12 mouse cellular contexts compared by ENCODE assay signal in the genomic region with DNA sequence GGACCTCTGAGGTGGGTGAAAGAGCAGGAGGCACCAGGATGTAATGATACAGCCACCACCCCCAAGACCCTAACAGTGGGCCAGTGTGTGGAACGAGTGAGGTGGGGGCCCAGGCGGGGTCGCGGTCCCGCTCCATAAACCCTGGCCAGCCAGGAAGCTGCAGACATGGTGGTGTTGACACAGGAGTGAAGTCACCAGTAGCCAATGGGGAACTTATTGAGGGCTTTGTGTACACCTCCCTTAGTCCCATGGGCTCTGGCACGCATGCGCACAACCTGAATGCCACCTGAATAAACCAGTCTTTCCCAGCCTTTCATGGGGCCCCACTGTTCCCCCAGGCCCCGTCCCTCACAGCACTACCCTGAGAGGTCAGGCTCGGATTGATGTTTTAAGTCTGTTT. TPM values are rescaled to one million over a fixed set of nuclear protein-coding genes. Genes with fewer than 3 reads are reported as not detected.
DNase-seq lines count a peak whose midpoint lies in the region; ATAC-seq and TF ChIP-seq lines count a peak whose summit lies in the region.
"Had no signal": no experiment of that assay in that cellular context is flagged by ENCODE, and none has a peak within 500 bp of the region (broad histone marks: within the 10 kb centered on the region; RNA-seq: fewer than 3 reads in every experiment).

No protein-coding gene starts in this region.

- H3K4me1 ChIP-seq in lung, embryonic 14.5 days (ENCODE audit: insufficient read depth) = peaks cover 69% of the 10 kb centered on the region
- H3K4me1 ChIP-seq in intestine, postnatal 0 days (replicated peaks; ENCODE audit: control insufficient read depth, insufficient read depth, low read length) = peaks cover 33% of the 10 kb centered on the region
- peaks cover 28% of the 10 kb centered on the region for H3K4me1 ChIP-seq in neural tube, embryonic 11.5 days (ENCODE audit: control insufficient read depth, insufficient read depth, low read length)

- no peak for TF ChIP-seq CTCF in lung, embryonic 14.5 days (IDR thresholded peaks at IDR 0.05; ENCODE audit: low read depth)
- no peak for TF ChIP-seq CTCF in intestine, postnatal 0 days (IDR thresholded peaks at IDR 0.05; ENCODE audit: low read depth)

- H3K27me3 ChIP-seq in lung, embryonic 14.5 days (ENCODE audit: insufficient read depth, low read length) = no peaks in the 10 kb centered on the region
- H3K27me3 ChIP-seq in intestine, postnatal 0 days (replicated peaks; ENCODE audit: control insufficient read depth, insufficient read depth, low read length) = no peaks in the 10 kb centered on the region
- no peaks in the 10 kb centered on the region for H3K27me3 ChIP-seq in neural tube, embryonic 11.5 days (ENCODE audit: control insufficient read depth, insufficient read depth, low read length)
- H3K27me3 ChIP-seq: forebrain, embryonic 13.5 days; Patski had no signal

- H3K4me3 ChIP-seq in lung, embryonic 14.5 days (ENCODE audit: low read depth, low read length) = no peak overlapping the region
- H3K4me3 ChIP-seq in intestine, postnatal 0 days (ENCODE audit: low read depth, low read length) = no peak overlapping the region
- H3K4me3 ChIP-seq in neural tube, embryonic 11.5 days (ENCODE audit: low read depth, low read length) = no peak overlapping the region
- H3K4me3 ChIP-seq: forebrain, embryonic 13.5 days; megakaryocyte, embryonic 14.5 days had no signal

- H3K27ac ChIP-seq in lung, embryonic 14.5 days (ENCODE audit: low read depth) = peak overlapping the region; percentile 98
- peak overlapping the region; percentile 58 for H3K27ac ChIP-seq in intestine, postnatal 0 days (ENCODE audit: low read depth, low read length)
- peak overlapping the region; percentile 66; the same call in 1 of the 2 replicates for H3K27ac ChIP-seq in neural tube, embryonic 11.5 days (ENCODE audit: low read depth, low read length)
- H3K27ac ChIP-seq: forebrain, embryonic 13.5 days had no signal

- WGBS in lung, embryonic 14.5 days = 49% methylated on average over 9 of the region's 9 CpGs
- WGBS in intestine, postnatal 0 days = 43% methylated on average over 9 of the region's 9 CpGs
- WGBS in neural tube, embryonic 11.5 days = 65% methylated on average over 9 of the region's 9 CpGs

- H3K36me3 ChIP-seq in lung, embryonic 14.5 days (ENCODE audit: insufficient read depth) = 0 out of 2 replicates have a peak, but pooled peaks cover 2% of the 10 kb centered on the region
- no peaks in the 10 kb centered on the region for H3K36me3 ChIP-seq in intestine, postnatal 0 days (ENCODE audit: control insufficient read depth, insufficient read depth)
- H3K36me3 ChIP-seq in neural tube, embryonic 11.5 days (ENCODE audit: control insufficient read depth, insufficient read depth, low read length) = no peaks in the 10 kb centered on the region

- DNase-seq in embryo, embryonic 10 days (ENCODE audit: low spot score) = peak; percentile 67
- DNase-seq in embryo, embryonic 9.5 days (ENCODE audit: extremely low spot score) = no peak
- peak; percentile 80 for DNase-seq in lung, embryonic 14.5 days
- no peak for DNase-seq in lung, postnatal 36 days
- peak; percentile 64 for DNase-seq in neural tube, embryonic 11.5 days (ENCODE audit: low spot score)
- DNase-seq in ovary, postnatal 14 days (ENCODE audit: low spot score) = no peak
- no peak for DNase-seq in thymus, postnatal 36 days
- DNase-seq: B cell, adult 2 months had no signal

- peak overlapping the region; percentile 23; the same call in 1 of the 2 replicates for H3K4me2 ChIP-seq in lung, embryonic 14.5 days
- no peak overlapping the region for H3K4me2 ChIP-seq in intestine, postnatal 0 days (replicated peaks; ENCODE audit: low read depth)
- no peak overlapping the region for H3K4me2 ChIP-seq in neural tube, embryonic 11.5 days (ENCODE audit: low read depth)
- H3K4me2 ChIP-seq: forebrain, embryonic 13.5 days had no signal

- H3K9me3 ChIP-seq in lung, embryonic 14.5 days (ENCODE audit: low read depth, low read length) = no peaks in the 10 kb centered on the region
- H3K9me3 ChIP-seq in intestine, postnatal 0 days (ENCODE audit: control insufficient read depth) = no peaks in the 10 kb centered on the region
- H3K9me3 ChIP-seq in neural tube, embryonic 11.5 days (ENCODE audit: control insufficient read depth, low read length) = no peaks in the 10 kb centered on the region
- H3K9me3 ChIP-seq: forebrain, embryonic 13.5 days; megakaryocyte, embryonic 14.5 days had no signal

- ATAC-seq in lung, embryonic 14.5 days (ENCODE audit: insufficient read depth) = peak; percentile 57
- ATAC-seq in intestine, postnatal 0 days = peak; percentile 85
- no peak for ATAC-seq in neural tube, embryonic 11.5 days (ENCODE audit: insufficient read depth, low FRiP score, low TSS enrichment)
- ATAC-seq: forebrain, embryonic 13.5 days; Patski had no signal

- H3K9ac ChIP-seq in lung, embryonic 14.5 days = no peak overlapping the region
- no peak overlapping the region for H3K9ac ChIP-seq in intestine, postnatal 0 days (ENCODE audit: low read depth, low read length)
- H3K9ac ChIP-seq in neural tube, embryonic 11.5 days (ENCODE audit: low read length) = no peak overlapping the region
- H3K9ac ChIP-seq: forebrain, embryonic 13.5 days had no signal

RNA-seq across cellular contexts. Expression of a gene that starts 38.1 kb away (rescaled TPM):
- polyA plus RNA-seq in lung, embryonic 14.5 days (2014; fragmentation: Nextera tagmentation; extraction: Ambion mirVana) = 20.3 and 31.0 TPM in 2 replicates
- 26.7 and 33.0 TPM in 2 replicates for polyA plus RNA-seq in intestine, postnatal 0 days (2015; fragmentation: Nextera tagmentation; extraction: Ambion mirVana)
- polyA plus RNA-seq in neural tube, embryonic 11.5 days (2014; fragmentation: Nextera tagmentation; extraction: Ambion mirVana) = 10.6 and 20.0 TPM in 2 replicates

Comparison
In these comparisons a context has a peak if more than half of its experiments do, and no peak if none do; other contexts are left out.
1. DNase-seq: peak in embryo, embryonic 10 days (single experiment), lung, embryonic 14.5 days (single experiment) and neural tube, embryonic 11.5 days (single experiment); none in embryo, embryonic 9.5 days (single experiment), lung, postnatal 36 days (single experiment), ovary, postnatal 14 days (single experiment) and thymus, postnatal 36 days (0 of 2).
2. Peak in every context shown above with its lines, with median percentiles within 50 percentile points of each other: H3K27ac ChIP-seq.